Mouse (Mus musculus): ENCODE data around the gene Map3k3. TPM values are rescaled to one million over a fixed set of nuclear protein-coding genes. Genes with fewer than 3 reads are reported as not detected.
A peak's percentile ranks its signal among the peaks of the same experiment; 100 is the strongest.
"Not testable (repeated sequence)": the region's sequence is repeated elsewhere in the genome, so short reads cannot be mapped to it uniquely, and the experiment has no call there.

Map3k3 gene
- total RNA-seq, 2 experiments from 2014 or later = 23.0 to 23.6 TPM

GRCm38 (mm10) chr11:106175081-106175480 is 90.7 kb downstream of the Map3k3 start:
- intact Hi-C loops (cut with DNase I) = no loop called here
- DNase-seq (ENCODE audit: extremely low spot score in 1 of 2, low spot score in 2 of 2) = no peak

GRCm38 (mm10) chr11:106176372-106176771 is 92.0 kb downstream of the Map3k3 start:
- no peak for DNase-seq (ENCODE audit: extremely low spot score in 1 of 2, low spot score in 2 of 2)
- intact Hi-C loops (cut with DNase I) = no loop called here

GRCm38 (mm10) chr11:106178036-106178782 is 93.8 kb downstream of the Map3k3 start:
- no peak for DNase-seq (ENCODE audit: extremely low spot score in 1 of 2, low spot score in 2 of 2)
- intact Hi-C loops (cut with DNase I) = no loop called here

DNA sequence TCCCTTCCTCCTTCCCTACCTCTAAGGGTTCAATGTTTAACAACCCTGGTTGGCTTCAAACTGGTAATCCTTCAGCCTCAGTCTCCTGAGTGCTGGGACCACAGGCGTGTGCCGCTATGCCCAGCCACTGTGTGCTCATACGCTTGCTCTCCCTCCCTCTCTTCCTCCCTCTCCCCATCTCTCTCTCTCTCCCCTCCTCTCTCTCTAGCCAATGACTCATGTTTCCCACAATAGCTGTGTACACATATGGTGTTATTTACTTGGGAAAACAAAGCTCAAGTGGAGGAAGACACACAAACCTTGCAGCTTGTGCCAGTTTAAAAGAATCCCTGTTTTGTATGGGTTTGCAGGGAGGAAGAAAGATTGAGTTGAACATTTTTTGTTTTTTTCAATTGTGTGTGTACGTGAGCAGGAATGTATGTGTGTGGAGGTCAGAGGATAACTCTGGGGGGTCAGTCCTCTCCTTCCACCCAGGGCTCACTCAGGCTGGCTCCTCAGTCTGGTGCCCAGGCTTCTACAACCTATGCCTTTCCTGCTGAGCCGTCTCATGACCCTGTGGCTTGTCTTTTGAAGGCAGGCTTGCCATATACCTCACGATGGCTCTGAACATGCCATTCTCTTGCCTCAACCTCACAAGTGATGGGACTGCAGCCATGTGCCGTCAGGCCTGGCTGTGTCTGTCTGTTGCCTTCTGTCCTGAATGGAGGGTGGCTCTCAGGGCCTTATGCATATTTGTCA is 95.5 kb downstream of the Map3k3 start:
- intact Hi-C loops (cut with DNase I) = no loop called here

GRCm38 (mm10) chr11:106180449-106180801 is 96.0 kb downstream of the Map3k3 start:
- no peak for DNase-seq (ENCODE audit: extremely low spot score in 1 of 2, low spot score in 2 of 2)
- intact Hi-C loops (cut with DNase I) = no loop called here

More for the DNA sequence above, 95.5 kb downstream of the Map3k3 start:
- no peak for DNase-seq (ENCODE audit: extremely low spot score in 1 of 2, low spot score in 2 of 2)

- intact Hi-C loops (cut with DNase I) = no loop called here
Observed at GRCm38 (mm10) chr11:106187326-106187725, 102.9 kb downstream of the Map3k3 start.

DNA sequence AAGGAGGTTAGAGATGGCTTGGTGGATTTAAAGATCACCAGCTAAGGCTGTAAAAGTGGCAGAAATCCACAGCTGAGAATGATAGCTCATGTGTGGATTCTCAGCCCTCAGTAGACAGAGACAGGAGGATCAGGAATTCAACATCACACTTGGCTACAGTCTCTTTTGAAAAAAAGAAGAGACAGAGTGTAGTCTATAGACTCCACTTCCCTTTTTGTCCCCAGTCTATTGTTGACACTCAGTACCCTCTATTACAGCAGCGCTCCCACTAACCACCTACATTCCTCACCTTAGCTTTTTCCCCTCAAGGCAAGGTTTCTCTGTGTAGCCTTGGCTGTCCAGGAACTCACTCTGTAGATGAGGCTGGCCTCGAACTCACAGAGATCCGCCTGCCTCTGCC is 107.3 kb downstream of the Map3k3 start:
- intact Hi-C loops (cut with DNase I) = loop anchor here (2.0 kb wide), 1 partner anchor 31 kb away; the partner anchor contains the start of genes Gm10840 and Limd2
- no peak for DNase-seq (ENCODE audit: extremely low spot score in 1 of 2, low spot score in 2 of 2)

More at GRCm38 (mm10) chr11:106187326-106187725, 102.9 kb downstream of the Map3k3 start:
- no peak for DNase-seq (ENCODE audit: extremely low spot score in 1 of 2, low spot score in 2 of 2)

- intact Hi-C loops (cut with DNase I) = loop anchor here (2.0 kb wide), 1 partner anchor 31 kb away; the partner anchor contains the start of genes Gm10840 and Limd2
- no peak for DNase-seq (ENCODE audit: extremely low spot score in 1 of 2, low spot score in 2 of 2)
Observed at GRCm38 (mm10) chr11:106192241-106192640, 107.8 kb downstream of the Map3k3 start.

DNA sequence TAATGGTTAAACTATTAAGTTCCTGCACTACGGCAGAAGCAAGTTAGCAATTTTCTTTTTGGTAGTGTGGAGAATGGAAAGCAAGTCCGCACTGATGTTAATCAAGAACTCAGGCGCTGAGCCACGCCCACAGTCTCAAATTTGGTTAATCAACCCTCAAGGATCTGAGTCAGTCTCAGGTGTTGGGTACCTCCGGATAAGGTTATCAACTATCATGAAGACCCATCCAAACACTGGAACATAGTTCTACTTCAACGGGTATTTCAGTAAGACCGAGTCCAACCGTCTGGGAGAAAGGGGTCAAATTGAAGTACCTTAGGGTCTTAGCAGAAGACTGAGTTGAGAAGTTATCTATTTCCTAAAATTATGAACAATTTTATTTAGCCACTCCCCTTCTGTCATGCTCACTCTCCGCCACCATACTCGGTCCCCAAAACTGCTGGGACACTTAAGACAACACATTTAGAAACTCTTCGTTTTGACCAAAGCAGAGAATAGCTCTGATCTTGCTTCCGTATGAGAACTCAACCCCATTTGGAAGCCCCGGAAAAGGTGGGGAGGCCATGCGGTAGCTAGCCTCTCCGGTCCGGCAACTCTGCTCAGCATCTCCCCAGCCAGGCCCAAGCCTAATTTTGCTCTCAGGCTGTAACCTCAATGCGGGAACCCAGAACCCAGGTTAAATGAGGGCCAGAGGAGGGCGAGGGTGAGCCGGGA is 108.4 kb downstream of the Map3k3 start:
- intact Hi-C loops (cut with DNase I) = loop anchor here (2.0 kb wide), 1 partner anchor 32 kb away; the partner anchor contains the start of genes Gm10840 and Limd2
- DNase-seq (ENCODE audit: extremely low spot score in 1 of 2, low spot score in 2 of 2) = no peak

DNA sequence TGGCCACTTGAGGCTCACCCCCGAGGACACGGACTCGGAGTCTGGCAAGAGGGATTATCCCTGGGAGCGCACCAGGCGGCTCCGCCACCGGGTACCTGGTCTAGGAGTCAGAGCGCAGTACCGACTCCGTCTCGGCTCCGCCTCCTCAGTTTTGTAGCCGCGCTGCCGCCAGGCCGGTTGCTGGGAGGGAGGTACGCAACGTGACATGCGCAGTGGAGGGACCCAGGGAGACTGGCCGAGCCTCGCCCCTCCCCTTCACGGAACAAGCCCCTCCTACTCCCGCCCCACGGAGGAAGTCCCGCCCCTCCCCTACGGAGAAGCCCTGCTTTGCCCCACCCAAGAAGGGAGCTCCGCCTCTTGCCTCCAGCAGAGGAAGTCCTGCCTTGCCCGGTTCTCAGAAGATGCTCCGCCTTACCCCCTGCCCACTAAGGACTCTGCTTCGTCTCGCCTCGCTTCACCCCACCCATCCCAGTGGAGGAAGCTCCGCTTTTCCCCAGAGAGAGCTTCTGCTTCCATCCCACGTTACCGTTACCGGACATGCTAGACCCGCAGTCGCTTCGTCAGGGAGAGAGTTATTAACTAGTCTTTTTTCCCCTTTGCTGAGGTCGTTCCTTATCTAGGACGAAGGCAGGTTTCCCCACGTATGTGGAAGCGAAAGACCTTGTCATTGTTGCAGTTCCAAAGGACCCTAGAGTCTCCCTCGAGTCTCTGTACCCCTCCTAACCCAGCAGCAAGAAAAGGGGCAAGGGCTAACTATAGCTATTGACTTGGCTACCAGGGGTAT is 109.2 kb downstream of the Map3k3 start:
- DNase-seq (ENCODE audit: extremely low spot score in 1 of 2, low spot score in 2 of 2) = peak; percentile 94 to 98
- intact Hi-C loops (cut with DNase I) = loop anchor here (2.0 kb wide), 1 partner anchor 33 kb away; the partner anchor contains the start of genes Gm10840 and Limd2

DNA sequence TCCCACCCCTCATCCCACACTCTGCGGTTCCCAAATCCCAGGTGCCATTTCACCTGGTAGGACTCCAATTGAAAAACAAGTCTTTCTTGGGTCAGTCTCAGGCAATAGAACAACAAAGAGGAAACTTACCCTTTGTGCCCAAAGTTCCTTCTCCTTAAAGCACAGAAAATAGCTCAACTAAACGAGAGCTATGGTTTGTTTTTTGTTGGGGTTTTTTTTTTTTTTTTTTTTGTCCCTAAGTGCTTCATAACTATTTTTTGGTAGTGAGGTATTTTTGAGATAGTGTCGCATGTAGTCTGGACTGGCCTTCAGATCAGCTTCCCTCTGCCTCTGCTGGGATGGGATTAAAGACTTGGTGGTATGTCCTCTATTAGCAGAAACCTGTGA is 109.7 kb downstream of the Map3k3 start:
- intact Hi-C loops (cut with DNase I) = no loop called here

DNA sequence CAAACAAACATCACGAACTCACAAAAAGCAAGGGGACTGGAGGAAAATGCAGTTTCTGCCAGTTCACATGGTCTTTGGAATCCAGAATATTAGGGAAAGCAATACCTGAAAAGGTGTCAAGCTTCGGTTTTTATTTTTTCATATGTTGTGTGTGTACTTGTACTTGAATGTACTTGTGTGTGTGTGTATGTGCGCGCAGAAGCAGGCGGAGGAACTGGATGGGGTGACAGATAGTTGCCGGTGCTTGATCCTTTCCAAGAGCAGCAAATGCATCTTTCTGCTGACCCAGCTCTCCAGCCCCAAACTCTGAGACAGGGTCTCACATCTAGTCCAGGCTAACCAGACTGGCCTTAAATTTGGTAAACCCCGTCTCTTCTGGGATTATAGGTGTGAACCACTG is 110.5 kb downstream of the Map3k3 start:
- intact Hi-C loops (cut with DNase I) = no loop called here
- no peak for DNase-seq (ENCODE audit: extremely low spot score in 1 of 2, low spot score in 2 of 2)

More for the DNA sequence above, 109.7 kb downstream of the Map3k3 start:
- DNase-seq (ENCODE audit: extremely low spot score in 1 of 2, low spot score in 2 of 2) = no peak

- intact Hi-C loops (cut with DNase I) = no loop called here
- DNase-seq (ENCODE audit: extremely low spot score in 1 of 2, low spot score in 2 of 2) = no peak
Observed at GRCm38 (mm10) chr11:106195341-106195740, 110.9 kb downstream of the Map3k3 start.

DNA sequence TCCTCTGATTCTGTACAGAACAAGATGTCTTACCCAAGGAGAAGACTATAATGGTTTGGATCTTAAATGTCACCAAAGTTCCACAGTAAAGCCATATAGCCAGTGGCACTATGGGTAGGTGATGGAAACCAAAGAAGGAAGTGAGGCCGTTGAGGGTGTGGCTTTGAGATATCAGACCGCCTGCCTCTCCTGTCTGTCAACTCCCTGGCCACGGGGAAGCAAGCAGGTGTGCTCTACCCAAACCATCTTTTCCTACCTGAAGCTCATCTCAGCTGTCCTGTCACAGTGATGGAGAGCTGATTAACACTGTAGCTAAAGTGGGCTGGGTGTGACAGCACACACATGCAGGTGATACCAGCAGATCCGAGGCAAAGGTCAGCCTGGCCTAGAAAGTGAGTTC is 113.9 kb downstream of the Map3k3 start:
- intact Hi-C loops (cut with DNase I) = no loop called here
- DNase-seq (ENCODE audit: extremely low spot score in 1 of 2, low spot score in 2 of 2) = no peak

- intact Hi-C loops (cut with DNase I) = not testable (repeated sequence)
Observed at GRCm38 (mm10) chr11:106199997-106200396, 115.6 kb downstream of the Map3k3 start.

GRCm38 (mm10) chr11:106200756-106201155 is 116.3 kb downstream of the Map3k3 start:
- intact Hi-C loops (cut with DNase I) = no loop called here
- no peak for DNase-seq (ENCODE audit: extremely low spot score in 1 of 2, low spot score in 2 of 2)

More at GRCm38 (mm10) chr11:106199997-106200396, 115.6 kb downstream of the Map3k3 start:
- DNase-seq (ENCODE audit: extremely low spot score in 1 of 2, low spot score in 2 of 2) = not testable (repeated sequence)

- intact Hi-C loops (cut with DNase I) = no loop called here
- DNase-seq (ENCODE audit: extremely low spot score in 1 of 2, low spot score in 2 of 2) = no peak
Observed at GRCm38 (mm10) chr11:106201337-106202122, 117.1 kb downstream of the Map3k3 start.

DNA sequence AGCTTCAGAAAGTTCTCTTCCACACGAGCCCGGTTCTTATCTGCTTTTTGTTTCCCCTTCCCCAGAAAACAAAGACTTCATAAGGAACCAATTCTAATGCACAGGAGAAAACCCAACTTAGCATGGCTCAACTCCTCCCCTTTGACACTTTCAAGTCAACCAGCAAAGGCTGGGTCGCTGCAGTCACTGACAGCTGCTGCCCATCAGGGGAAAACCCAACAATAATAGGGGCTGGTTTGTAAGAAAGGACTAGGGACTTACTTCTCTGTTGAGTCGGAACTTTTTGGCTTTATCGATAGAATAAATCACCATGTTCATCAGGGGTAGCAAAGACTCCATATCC is 117.7 kb downstream of the Map3k3 start, which contains the start of gene Strada:
TSS of gene Strada (minus strand) at position 46 of the 343 bp plus-strand sequence.
- intact Hi-C loops (cut with DNase I) = no loop called here
- DNase-seq (ENCODE audit: extremely low spot score in 1 of 2, low spot score in 2 of 2) = no peak
